Mouse (Mus musculus): ENCODE results near the gene Ptcd2.
A peak's percentile ranks its signal among the peaks of the same experiment; 100 is the strongest.

- TF ChIP-seq CTCF (IDR thresholded peaks at IDR 0.05; ENCODE audit: control insufficient read depth, insufficient read depth, insufficient read length) = no peak
- peak; percentile 37 for TF ChIP-seq MYOD1 (IDR thresholded peaks at IDR 0.05; ENCODE audit: control insufficient read depth, insufficient read length, low read depth)
- no peak for TF ChIP-seq USF1 (IDR thresholded peaks at IDR 0.05; ENCODE audit: low read depth)
Measured at GRCm38 (mm10) chr13:99366422-99367175, 22.1 kb upstream of the Ptcd2 start.
